Mouse (Mus musculus) liver, embryonic 12.5 days (tissue): ENCODE results near the gene Mgll. TPM values are rescaled to one million over a fixed set of nuclear protein-coding genes. Genes with fewer than 3 reads are reported as not detected.

ENCODE experiments used
- ATAC-seq: fragments of 200-750 bp; cut with Nextera tagmentation; 2 replicates; pipeline ENCODE4 v1.8.0; 2017; ENCODE audit warnings: moderate number of reproducible peaks, mild to moderate bottlenecking, moderate library complexity
- H3K27ac ChIP-seq: fragments of 300-500 bp; sonication (generic); 2 replicates; pipeline ENCODE4 v1.5.1; 2016; ENCODE audit warnings: mild to moderate bottlenecking
- H3K27me3 ChIP-seq: fragments of 300-500 bp; sonication (generic); replicated peaks from 2 replicates; pipeline ENCODE4 v1.6.1; 2016; ENCODE audit warnings: mild to moderate bottlenecking, moderate library complexity
- H3K36me3 ChIP-seq: fragments of 300-500 bp; sonication (generic); 2 replicates; pipeline ENCODE4 v1.6.1; 2016; ENCODE audit warnings: mild to moderate bottlenecking, moderate library complexity
- H3K4me1 ChIP-seq: fragments of 300-500 bp; sonication (generic); 2 replicates; pipeline ENCODE4 v1.6.1; 2016
- H3K4me2 ChIP-seq: fragments of 300-500 bp; sonication (generic); 2 replicates; pipeline ENCODE4 v1.6.1; 2016; ENCODE audit warnings: mild to moderate bottlenecking, moderate library complexity
- H3K4me3 ChIP-seq: fragments of 300-500 bp; sonication (generic); 2 replicates; pipeline ENCODE4 v1.5.1; 2016; ENCODE audit warnings: mild to moderate bottlenecking, moderate library complexity
- H3K9ac ChIP-seq: fragments of 300-500 bp; sonication (generic); 2 replicates; pipeline ENCODE4 v1.6.1; 2016; ENCODE audit warnings: mild to moderate bottlenecking, moderate library complexity
- H3K9me3 ChIP-seq: fragments of 300-500 bp; sonication (generic); replicated peaks from 2 replicates; pipeline ENCODE4 v1.6.1; 2016; ENCODE audit warnings: mild to moderate bottlenecking, moderate library complexity
- WGBS: fragments of 180-500 bp; shearing (Covaris S2); methylation state at CpG from one replicate; pipeline ENCODE4 v1.1.7; 2016; ENCODE audit not compliant: insufficient replicate concordance; 5-methylcytosine and 5-hydroxymethylcytosine counted together
- polyA plus RNA-seq: library from polyadenylated mRNA; unstranded; fragments of >200 nt; fragmentation: Nextera tagmentation; extraction: Ambion mirVana; gene quantifications from 2 replicates; pipeline ENCODE4 v1.2.1, GENCODE M21; 2016

Mgll gene
- 46.4 and 47.7 TPM in 2 replicates for polyA plus RNA-seq

DNA sequence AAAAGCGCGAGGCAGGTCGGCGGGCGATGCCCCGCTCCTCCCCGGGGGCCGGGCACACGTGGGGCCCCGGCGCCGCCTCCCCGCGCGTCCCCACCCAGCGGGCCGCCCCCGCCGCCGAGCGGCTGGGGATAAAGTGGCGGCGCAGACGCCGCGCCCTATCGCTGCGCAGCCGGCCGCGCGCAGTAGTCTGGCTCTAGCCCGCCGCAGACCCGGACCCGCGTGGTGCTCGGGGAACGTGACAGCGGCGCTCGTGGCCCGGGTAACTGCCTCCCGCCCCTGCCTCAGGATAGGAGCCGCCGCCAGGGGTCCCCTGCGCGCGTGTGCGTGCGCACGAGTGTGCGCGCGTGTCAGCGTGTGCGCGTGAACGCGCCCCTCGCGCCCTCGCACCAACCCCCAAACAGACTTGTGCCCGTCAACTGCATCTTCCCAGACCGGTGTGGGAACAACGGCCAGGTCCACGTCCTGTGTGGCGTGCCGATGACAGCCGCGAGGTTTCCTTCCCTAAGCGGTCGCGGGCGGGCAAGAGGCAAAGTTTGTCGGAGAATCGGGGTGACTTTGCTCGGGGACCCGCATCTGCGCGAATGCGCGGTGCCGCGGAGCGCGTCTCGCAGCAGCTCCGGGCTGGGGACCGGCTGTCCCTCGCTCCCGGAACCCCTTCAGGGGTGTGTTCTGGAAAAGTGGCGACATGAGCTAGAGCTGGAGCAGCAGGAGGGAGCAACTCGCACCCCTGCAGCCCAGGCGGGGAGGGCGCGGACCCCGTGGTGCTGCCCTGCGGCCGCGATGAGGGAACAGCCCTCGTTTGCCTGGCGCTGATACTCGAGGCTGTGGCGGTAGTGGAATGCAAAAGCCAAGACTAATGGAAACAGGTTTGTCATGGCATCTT, at the start of gene Mgll:
TSS of gene Mgll (plus strand) at position 100 of the 883 bp plus-strand sequence.
- Histone ChIP-seq H3K9me3 (no peaks in the 10 kb centered on the region), H3K27ac (peak within 1 kb of the TSS; percentile 89)

DNA sequence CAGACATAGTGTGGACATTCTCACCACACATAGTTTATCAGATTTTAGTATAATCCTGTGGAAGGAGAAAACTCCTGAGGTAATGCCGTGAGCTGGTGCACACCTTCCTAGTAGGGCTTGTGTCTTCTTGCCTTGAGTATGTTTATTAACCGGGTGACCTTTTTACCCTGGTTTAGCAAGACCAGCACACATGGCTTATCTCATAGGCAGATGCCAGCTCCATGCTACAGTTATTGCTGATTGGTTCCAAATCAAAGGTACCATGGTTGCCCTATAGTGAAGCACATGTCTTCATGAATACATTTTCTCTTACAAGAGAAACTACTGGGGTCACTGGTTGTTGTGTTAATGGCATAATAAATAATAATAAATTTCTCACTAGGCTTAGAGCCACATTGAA, 48.4 kb upstream of the Mgll start:
- Histone ChIP-seq H3K36me3 (no peaks in the 10 kb centered on the region), H3K27me3 (no peaks in the 10 kb centered on the region; the same call in 1 of the 2 replicates), H3K4me1 (0 out of 2 replicates have a peak, but pooled peaks cover 3% of the 10 kb centered on the region), H3K4me2 (no peak overlapping the region), H3K9ac (no peak overlapping the region), H3K9me3 (no peaks in the 10 kb centered on the region), H3K27ac (no peak overlapping the region), H3K4me3 (no peak overlapping the region)
- no peak for ATAC-seq
- WGBS, result 64% methylated on average over 2 of the region's 2 CpGs

More for the DNA sequence above, at the start of gene Mgll:
- peaks cover 27% of the 10 kb centered on the region; the same call in 1 of the 2 replicates for H3K27me3 ChIP-seq
- peaks cover 33% of the 10 kb centered on the region for H3K36me3 ChIP-seq
- WGBS, result under 1% methylated on average over 103 of the region's 105 CpGs
- peak within 1 kb of the TSS; percentile 88 for H3K4me3 ChIP-seq
- peak within 1 kb of the TSS; percentile 93 for H3K9ac ChIP-seq
- H3K4me2 ChIP-seq, result peak within 1 kb of the TSS; percentile 96
- peak; percentile 93 for ATAC-seq
- H3K4me1 ChIP-seq, result peaks cover 60% of the 10 kb centered on the region

DNA sequence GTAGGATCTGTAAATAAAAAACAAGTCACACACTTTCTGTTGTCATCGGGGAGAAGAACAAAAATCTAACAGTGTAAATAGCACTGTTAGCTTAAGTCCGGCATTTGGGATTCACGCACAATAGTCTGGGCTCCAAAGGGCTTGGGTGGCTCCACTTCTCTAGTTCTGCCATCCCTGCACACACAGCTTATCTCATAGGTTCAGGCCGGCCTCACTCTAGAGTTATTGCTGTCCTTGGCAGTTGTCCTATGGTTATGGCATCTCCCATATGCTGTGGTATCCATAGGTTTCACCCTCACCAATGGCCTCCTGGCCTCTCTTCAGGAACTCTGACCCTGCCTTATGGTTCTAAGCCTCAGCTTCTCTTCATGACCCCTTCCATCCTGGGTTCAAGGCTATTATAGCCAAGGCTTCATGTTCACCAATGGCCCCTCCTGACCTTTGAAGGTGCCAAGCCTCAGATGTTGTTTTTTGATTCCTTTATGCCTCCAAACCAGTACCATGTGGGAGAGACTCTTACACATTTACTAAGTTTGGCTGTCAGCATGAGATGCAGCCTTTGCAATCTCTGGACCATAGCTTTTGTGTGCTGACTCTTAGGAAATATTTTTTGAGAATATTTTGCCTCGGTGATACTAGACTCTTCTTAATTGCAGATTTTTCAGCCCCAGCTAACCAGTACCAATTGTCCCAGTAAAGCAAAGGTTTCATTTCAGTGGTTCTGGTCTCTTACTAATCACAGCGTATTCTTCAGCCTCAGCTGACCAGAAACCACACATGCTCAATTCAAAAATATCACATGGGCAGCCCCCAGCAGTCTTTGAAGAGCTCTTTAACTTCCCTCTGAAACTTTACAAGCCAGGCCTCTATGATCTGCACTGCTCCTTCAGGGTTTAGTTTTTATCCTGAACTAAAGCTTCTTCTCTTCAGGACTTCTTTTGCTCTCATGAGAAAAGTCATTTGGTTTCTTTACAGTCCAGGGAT, 47.2 kb upstream of the Mgll start:
- Histone ChIP-seq H3K27ac (no peak overlapping the region), H3K4me1 (0 out of 2 replicates have a peak, but pooled peaks cover 3% of the 10 kb centered on the region), H3K4me3 (no peak overlapping the region), H3K27me3 (no peaks in the 10 kb centered on the region; the same call in 1 of the 2 replicates), H3K4me2 (no peak overlapping the region), H3K9ac (no peak overlapping the region), H3K9me3 (no peaks in the 10 kb centered on the region), H3K36me3 (no peaks in the 10 kb centered on the region)
- ATAC-seq, result no peak
- WGBS, result 69% methylated on average over 6 of the region's 6 CpGs

DNA sequence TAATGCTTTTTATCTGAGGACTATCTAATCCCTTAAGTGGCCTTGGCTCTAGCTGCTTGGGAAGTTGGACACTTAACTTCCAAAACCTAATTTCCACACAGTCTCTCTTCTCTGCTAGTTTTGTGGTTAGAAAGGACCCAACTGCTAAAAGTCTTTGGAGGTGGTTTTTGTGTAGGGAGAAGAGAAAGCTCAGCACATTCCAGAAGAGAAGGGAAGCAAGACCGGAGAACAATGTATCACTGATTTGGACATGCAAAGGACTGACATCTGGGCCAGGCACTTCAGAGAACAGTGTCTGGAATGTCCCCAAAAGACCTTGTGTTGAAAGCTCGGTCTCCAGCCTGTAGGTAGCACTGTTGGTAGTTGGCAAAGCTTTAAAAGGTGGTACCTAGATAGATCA, 46.5 kb upstream of the Mgll start:
- no peak overlapping the region for H3K27ac ChIP-seq
- H3K4me3 ChIP-seq, result no peak overlapping the region
- H3K4me2 ChIP-seq, result no peak overlapping the region
- no peak overlapping the region for H3K9ac ChIP-seq
- H3K27me3 ChIP-seq, result peaks cover 4% of the 10 kb centered on the region; the same call in 1 of the 2 replicates
- H3K9me3 ChIP-seq, result no peaks in the 10 kb centered on the region
- WGBS, result 45% methylated on average over 2 of the region's 2 CpGs
- no peaks in the 10 kb centered on the region for H3K36me3 ChIP-seq
- ATAC-seq, result no peak
- 0 out of 2 replicates have a peak, but pooled peaks cover 3% of the 10 kb centered on the region for H3K4me1 ChIP-seq

DNA sequence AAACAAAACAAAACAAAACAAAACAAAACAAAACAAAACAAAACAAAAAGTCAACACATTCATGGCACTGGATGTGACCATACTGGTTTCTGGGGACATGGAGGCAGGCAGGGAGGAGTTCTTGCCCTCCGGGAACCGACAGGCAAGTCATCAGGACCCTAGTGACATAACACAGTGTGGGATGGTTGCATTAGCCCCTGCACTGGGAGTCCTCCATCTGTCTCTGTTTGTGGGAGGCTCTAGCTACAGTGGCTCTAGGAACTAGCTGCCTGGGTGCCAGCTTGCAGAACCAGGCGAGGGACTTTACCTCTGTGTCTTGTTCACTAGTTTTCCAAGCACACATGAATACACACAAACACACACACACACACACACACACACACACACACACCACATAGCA, 43.2 kb upstream of the Mgll start:
- Histone ChIP-seq H3K9me3 (no peaks in the 10 kb centered on the region), H3K27ac (no peak overlapping the region), H3K4me2 (no peak overlapping the region), H3K36me3 (no peaks in the 10 kb centered on the region), H3K27me3 (peaks cover 6% of the 10 kb centered on the region; the same call in 1 of the 2 replicates), H3K4me1 (0 out of 2 replicates have a peak, but pooled peaks cover 3% of the 10 kb centered on the region), H3K9ac (no peak overlapping the region), H3K4me3 (no peak overlapping the region)
- WGBS, result 77% methylated on average over 3 of the region's 3 CpGs
- ATAC-seq, result no peak

DNA sequence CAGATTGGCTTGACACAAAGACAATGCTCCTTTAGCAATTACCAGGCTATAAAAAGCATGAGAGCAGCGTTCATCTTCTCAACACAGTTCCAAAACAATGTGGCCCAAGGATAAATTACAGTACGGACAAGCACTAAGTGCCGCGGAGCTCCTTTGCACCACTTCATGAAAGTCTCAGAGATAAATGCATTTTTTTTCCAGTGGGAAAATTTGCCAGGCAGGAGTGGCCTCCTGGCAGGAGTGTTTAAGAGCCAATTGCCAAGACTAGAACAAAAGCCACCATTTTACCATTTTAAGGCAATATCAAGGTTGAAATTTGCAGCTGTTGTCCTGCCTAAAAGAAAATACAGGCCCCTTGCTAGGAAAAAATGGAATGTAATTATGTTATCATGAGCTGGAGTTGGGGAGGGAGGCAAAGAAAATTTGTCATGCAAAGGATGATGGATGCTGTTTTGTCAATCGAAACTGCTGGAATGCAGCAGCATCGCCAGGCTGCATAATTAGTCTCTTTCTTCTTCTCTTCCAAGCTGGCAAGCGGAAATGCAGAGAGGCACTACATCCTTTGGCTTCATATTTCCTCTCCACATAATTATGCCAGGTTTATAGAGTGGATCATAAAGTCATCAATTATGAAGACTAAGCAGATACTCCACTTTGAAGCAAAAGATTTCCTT, 40.7 kb upstream of the Mgll start:
- Histone ChIP-seq H3K4me1 (no peaks in the 10 kb centered on the region), H3K27me3 (peaks cover 17% of the 10 kb centered on the region; the same call in 1 of the 2 replicates), H3K9me3 (no peaks in the 10 kb centered on the region), H3K36me3 (no peaks in the 10 kb centered on the region), H3K4me3 (no peak overlapping the region), H3K27ac (no peak overlapping the region), H3K4me2 (no peak overlapping the region), H3K9ac (no peak overlapping the region)
- 67% methylated on average over 7 of the region's 7 CpGs for WGBS
- no peak for ATAC-seq

DNA sequence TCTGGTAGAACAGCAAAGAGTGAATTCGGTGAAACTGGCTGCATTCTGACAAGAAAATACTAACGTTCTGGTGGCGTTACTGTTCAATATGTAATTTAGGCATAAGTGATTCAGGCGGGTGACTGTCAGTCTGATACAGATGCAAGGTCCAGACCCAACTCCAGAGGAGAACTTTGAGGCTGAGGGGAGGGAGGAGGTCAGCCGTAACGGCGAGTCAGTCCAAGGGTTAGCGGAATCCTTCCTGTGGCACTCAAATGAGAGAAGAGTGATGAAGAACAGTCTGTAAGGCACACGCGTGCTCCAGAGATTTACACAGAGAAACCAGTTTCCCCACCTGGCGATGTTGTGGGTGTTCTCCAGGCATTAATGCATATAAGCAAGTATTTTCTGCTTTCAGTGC, 36.0 kb upstream of the Mgll start:
- Histone ChIP-seq H3K27ac (no peak overlapping the region), H3K4me3 (no peak overlapping the region), H3K9ac (no peak overlapping the region), H3K36me3 (no peaks in the 10 kb centered on the region), H3K4me1 (peaks cover 7% of the 10 kb centered on the region; the same call in 1 of the 2 replicates), H3K9me3 (no peaks in the 10 kb centered on the region), H3K4me2 (no peak overlapping the region), H3K27me3 (0 out of 2 replicates have a peak, but pooled peaks cover 12% of the 10 kb centered on the region)
- ATAC-seq, result no peak
- WGBS, result 85% methylated on average over 11 of the region's 11 CpGs

DNA sequence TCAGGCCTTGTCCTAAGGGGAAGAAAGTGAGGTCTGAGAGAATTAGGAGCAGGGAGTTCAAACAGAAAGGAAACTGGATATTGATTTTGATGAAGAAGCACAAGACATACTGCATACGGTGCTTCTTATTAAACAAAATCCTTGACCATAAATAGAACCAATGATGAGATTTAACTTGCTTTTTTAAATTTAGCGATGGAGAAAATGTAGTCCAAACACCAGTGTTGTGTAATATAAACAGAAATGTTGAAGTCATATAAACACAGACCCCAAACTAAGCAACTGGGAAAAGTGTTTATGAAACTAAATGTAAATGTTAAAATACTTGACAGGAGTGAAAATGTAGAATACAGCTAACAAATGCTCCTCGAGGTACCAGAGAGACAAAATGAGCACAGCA, 35.5 kb upstream of the Mgll start:
- peaks cover 7% of the 10 kb centered on the region; the same call in 1 of the 2 replicates for H3K4me1 ChIP-seq
- ATAC-seq, result no peak

DNA sequence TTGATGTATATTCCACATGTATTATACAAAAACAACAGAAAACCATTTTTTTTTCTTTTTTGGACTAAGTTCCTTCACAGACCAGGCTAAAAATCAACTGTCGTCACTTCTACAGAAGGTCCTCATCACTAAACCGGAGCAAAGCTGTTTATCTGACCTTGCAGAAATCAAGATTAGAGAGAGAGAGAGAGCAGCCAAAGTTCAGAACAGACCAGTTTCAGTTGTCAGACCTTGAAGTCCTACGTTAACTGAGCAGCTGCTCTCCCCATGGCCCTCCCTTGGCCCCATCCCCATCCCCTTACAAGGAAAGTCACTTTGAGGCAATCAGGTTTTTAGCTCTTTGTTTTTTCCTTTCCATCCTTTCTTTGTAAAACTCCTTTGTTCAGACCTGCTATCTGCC, 34.0 kb upstream of the Mgll start:
- WGBS, result 20% methylated on average over 3 of the region's 3 CpGs
- Histone ChIP-seq H3K27me3 (0 out of 2 replicates have a peak, but pooled peaks cover 16% of the 10 kb centered on the region), H3K9ac (no peak overlapping the region), H3K9me3 (no peaks in the 10 kb centered on the region), H3K4me3 (no peak overlapping the region), H3K36me3 (no peaks in the 10 kb centered on the region), H3K27ac (no peak overlapping the region), H3K4me1 (peaks cover 7% of the 10 kb centered on the region; the same call in 1 of the 2 replicates), H3K4me2 (no peak overlapping the region)
- no peak for ATAC-seq

More for the DNA sequence above, 35.5 kb upstream of the Mgll start:
- H3K9ac ChIP-seq, result no peak overlapping the region
- 63% methylated on average over 3 of the region's 3 CpGs for WGBS
- no peaks in the 10 kb centered on the region for H3K36me3 ChIP-seq
- H3K4me3 ChIP-seq, result no peak overlapping the region
- no peak overlapping the region for H3K27ac ChIP-seq
- no peak overlapping the region for H3K4me2 ChIP-seq
- H3K9me3 ChIP-seq, result no peaks in the 10 kb centered on the region
- H3K27me3 ChIP-seq, result 0 out of 2 replicates have a peak, but pooled peaks cover 16% of the 10 kb centered on the region

DNA sequence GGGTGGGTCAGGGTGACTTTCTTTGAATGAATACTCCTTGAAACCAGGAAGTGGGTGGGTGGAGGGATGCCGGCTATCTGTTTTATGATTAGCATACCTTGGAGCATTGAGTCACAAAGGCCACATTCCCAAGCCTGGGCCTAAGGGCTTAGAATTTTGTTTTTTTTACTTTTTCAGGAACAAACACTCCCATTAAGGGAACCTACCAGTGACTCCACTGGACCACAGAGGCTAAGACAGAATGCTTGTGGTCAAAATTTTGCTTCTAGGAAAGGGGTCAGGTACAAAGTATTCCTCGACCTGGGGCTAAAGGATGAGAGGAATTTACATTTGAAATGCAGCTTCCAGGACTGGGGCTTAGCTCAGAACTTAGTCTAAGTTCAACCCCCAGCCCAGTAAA, 32.9 kb upstream of the Mgll start:
- no peaks in the 10 kb centered on the region for H3K36me3 ChIP-seq
- 0 out of 2 replicates have a peak, but pooled peaks cover 13% of the 10 kb centered on the region for H3K27me3 ChIP-seq
- H3K27ac ChIP-seq, result no peak overlapping the region
- H3K9me3 ChIP-seq, result no peaks in the 10 kb centered on the region
- H3K4me1 ChIP-seq, result peaks cover 7% of the 10 kb centered on the region; the same call in 1 of the 2 replicates
- H3K4me2 ChIP-seq, result no peak overlapping the region
- no peak for ATAC-seq
- H3K9ac ChIP-seq, result no peak overlapping the region
- 72% methylated on average over 2 of the region's 2 CpGs for WGBS
- H3K4me3 ChIP-seq, result no peak overlapping the region

DNA sequence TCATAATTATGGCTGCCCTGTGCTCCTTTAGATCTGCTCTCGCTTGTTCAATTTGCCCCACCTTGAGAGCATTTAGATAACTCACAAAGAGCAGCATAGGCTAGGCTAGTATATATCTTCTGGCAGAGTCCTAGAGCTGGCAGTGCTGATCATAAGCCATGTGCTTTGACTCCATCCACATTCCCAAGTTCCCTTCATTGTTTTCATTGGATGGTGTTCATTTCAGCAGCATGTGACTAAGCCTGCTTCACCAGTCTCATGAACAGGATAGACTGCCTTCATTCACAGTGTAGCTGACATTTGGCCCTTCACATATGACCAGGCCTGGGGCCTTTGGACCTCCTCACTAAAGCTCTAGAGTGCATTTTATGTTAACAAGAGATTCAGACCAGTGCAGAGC, 21.3 kb upstream of the Mgll start:
- Histone ChIP-seq H3K9ac (no peak overlapping the region), H3K36me3 (no peaks in the 10 kb centered on the region), H3K4me1 (peaks cover 2% of the 10 kb centered on the region), H3K4me3 (no peak overlapping the region), H3K4me2 (no peak overlapping the region), H3K27ac (no peak overlapping the region), H3K27me3 (peaks cover 16% of the 10 kb centered on the region), H3K9me3 (no peaks in the 10 kb centered on the region)
- 62% methylated on average over 1 of the region's 1 CpGs for WGBS
- ATAC-seq, result no peak
